Mouse (Mus musculus) liver, adult 2 months (tissue): ENCODE measurements around the gene Olfr313. TPM values are rescaled to one million over a fixed set of nuclear protein-coding genes. Genes with fewer than 3 reads are reported as not detected.
"Not testable (repeated sequence)": the region's sequence is repeated elsewhere in the genome, so short reads cannot be mapped to it uniquely, and the experiment has no call there.

Experiments
- DNase-seq: peaks from one replicate; pipeline ENCODE4 v3.0.0-alpha.2; 2011; ENCODE audit warnings: low read depth, low spot score; ENCODE audit errors: extremely low read depth
- H3K27ac ChIP-seq: fragments of 200-500 bp; replicated peaks from 2 replicates; pipeline ENCODE4 v1.5.1; 2012; ENCODE audit warnings: low read depth, mild to moderate bottlenecking, control low read depth, inconsistent platforms, low read length; ENCODE audit not compliant: insufficient read depth
- H3K27me3 ChIP-seq: fragments of 200-500 bp; 2 replicates; pipeline ENCODE4 v1.6.1; 2012; ENCODE audit warnings: mild to moderate bottlenecking, moderate library complexity, low read length, inconsistent platforms; ENCODE audit not compliant: control insufficient read depth, insufficient read depth
- H3K36me3 ChIP-seq: fragments of 200-500 bp; 2 replicates; pipeline ENCODE4 v1.6.1; 2012; ENCODE audit warnings: low read length, inconsistent platforms; ENCODE audit not compliant: control insufficient read depth, insufficient read depth
- H3K4me1 ChIP-seq: fragments of 200-500 bp; 2 replicates; pipeline ENCODE4 v1.6.1; 2011; ENCODE audit warnings: low read length; ENCODE audit not compliant: control insufficient read depth, insufficient read depth
- H3K4me3 ChIP-seq: fragments of 200-500 bp; 2 replicates; pipeline ENCODE4 v1.5.1; 2011; ENCODE audit warnings: low read depth, mild to moderate bottlenecking, control low read depth, low read length, moderate library complexity; ENCODE audit not compliant: insufficient read depth
- H3K79me2 ChIP-seq: fragments of 200-500 bp; 2 replicates; pipeline ENCODE4 v1.6.1; 2012; ENCODE audit warnings: inconsistent platforms, mild to moderate bottlenecking, low read length, moderate library complexity; ENCODE audit not compliant: control insufficient read depth, insufficient read depth
- H3K9ac ChIP-seq: fragments of 200-500 bp; 2 replicates; pipeline ENCODE4 v1.6.1; 2012; ENCODE audit warnings: low read depth, mild to moderate bottlenecking, control low read depth, inconsistent platforms, low read length
- CTCF ChIP-seq: fragments of 200-500 bp; IDR thresholded peaks from 2 replicates; pipeline ENCODE4 v1.5.1; 2011; ENCODE audit warnings: low read depth, low read length, control low read depth
- POLR2A ChIP-seq: fragments of 200-500 bp; IDR thresholded peaks from 2 replicates; pipeline ENCODE4 v1.6.1; 2011; ENCODE audit warnings: low read length, control low read depth; ENCODE audit not compliant: insufficient read depth; ENCODE audit errors: extremely low read depth
- WGBS: fragments of 180-500 bp; shearing (Covaris S2); methylation state at CpG from one replicate; pipeline ENCODE4 v1.1.7; 2018; 5-methylcytosine and 5-hydroxymethylcytosine counted together
- polyA plus RNA-seq: library from polyadenylated mRNA; depleted of rRNA; stranded (reverse); fragments of >200 nt; gene quantifications from 2 replicates; pipeline ENCODE4 v1.2.3, GENCODE M21; 2012
- total RNA-seq: library from RNA; depleted of rRNA; stranded (reverse); fragments of >200 nt; gene quantifications from 2 replicates; pipeline ENCODE4 v1.2.3, GENCODE M21; 2014

Olfr313 gene
- total and polyA plus RNA-seq, 2 experiments, result not detected

- H3K4me3 ChIP-seq, result no peak overlapping the region
- 70% methylated on average over 3 of the region's 3 CpGs for WGBS
- TF ChIP-seq POLR2A, result no peak
- TF ChIP-seq CTCF, result no peak
- no peaks in the 10 kb centered on the region for H3K36me3 ChIP-seq
- no peak for DNase-seq
- no peaks in the 10 kb centered on the region for H3K27me3 ChIP-seq
- no peak overlapping the region for H3K9ac ChIP-seq
- H3K4me1 ChIP-seq, result no peaks in the 10 kb centered on the region
- H3K79me2 ChIP-seq, result no peaks in the 10 kb centered on the region
- no peak overlapping the region for H3K27ac ChIP-seq
Measured at GRCm38 (mm10) chr11:58829764-58830163, 15.0 kb downstream of the Olfr313 start.

- not testable (repeated sequence) for H3K27ac ChIP-seq, H3K27me3 ChIP-seq, H3K4me3 ChIP-seq, DNase-seq, H3K79me2 ChIP-seq, H3K36me3 ChIP-seq, H3K4me1 ChIP-seq, H3K9ac ChIP-seq
- WGBS, result 47% methylated on average over 3 of the region's 3 CpGs
Measured at GRCm38 (mm10) chr11:58832541-58832940, 17.7 kb downstream of the Olfr313 start.

GRCm38 (mm10) chr11:58838951-58839350 lies 24.2 kb downstream of the Olfr313 start, which contains the start of gene Olfr311:
Gene Olfr311 (plus strand): TSS chr11:58839251.
- not testable (repeated sequence) for H3K4me3 ChIP-seq, H3K27ac ChIP-seq, H3K4me1 ChIP-seq, H3K9ac ChIP-seq, H3K79me2 ChIP-seq, H3K27me3 ChIP-seq, H3K36me3 ChIP-seq, DNase-seq

GRCm38 (mm10) chr11:58846919-58847461 lies 32.2 kb downstream of the Olfr313 start, which contains the start of gene Gm12258:
Gene Gm12258 (plus strand): TSS chr11:58847158.
- H3K36me3 ChIP-seq, result peaks cover 5% of the 10 kb centered on the region; the same call in 1 of the 2 replicates
- peak within 1 kb of the TSS; percentile 84 for H3K9ac ChIP-seq
- H3K27ac ChIP-seq, result peak within 1 kb of the TSS; percentile 52
- H3K4me3 ChIP-seq, result peak within 1 kb of the TSS; percentile 75
- H3K4me1 ChIP-seq, result peaks cover 2% of the 10 kb centered on the region; the same call in 1 of the 2 replicates
- under 1% methylated on average over 24 of the region's 24 CpGs for WGBS
- H3K79me2 ChIP-seq, result no peaks in the 10 kb centered on the region; the same call in 1 of the 2 replicates
- peak; percentile 97 for DNase-seq
- H3K27me3 ChIP-seq, result no peaks in the 10 kb centered on the region
- TF ChIP-seq CTCF (no peak), POLR2A (peak; percentile 44; the same call in 1 of the 2 replicates)

GRCm38 (mm10) chr11:58847636-58848035 lies 32.8 kb downstream of the Olfr313 start:
- peak overlapping the region; percentile 75; the same call in 1 of the 2 replicates for H3K4me3 ChIP-seq
- no peak for DNase-seq
- no peak overlapping the region for H3K27ac ChIP-seq
- H3K4me1 ChIP-seq, result peaks cover 2% of the 10 kb centered on the region; the same call in 1 of the 2 replicates
- no peak for TF ChIP-seq CTCF
- H3K27me3 ChIP-seq, result no peaks in the 10 kb centered on the region
- 42% methylated on average over 9 of the region's 9 CpGs for WGBS
- peak overlapping the region; percentile 18; the same call in 1 of the 2 replicates for H3K9ac ChIP-seq
- no peaks in the 10 kb centered on the region; the same call in 1 of the 2 replicates for H3K79me2 ChIP-seq
- H3K36me3 ChIP-seq, result peaks cover 5% of the 10 kb centered on the region; the same call in 1 of the 2 replicates

GRCm38 (mm10) chr11:58849731-58850130 lies 34.9 kb downstream of the Olfr313 start:
- no peak for DNase-seq
- H3K27me3 ChIP-seq, result no peaks in the 10 kb centered on the region
- no peaks in the 10 kb centered on the region; the same call in 1 of the 2 replicates for H3K79me2 ChIP-seq
- H3K36me3 ChIP-seq, result peaks cover 16% of the 10 kb centered on the region
- WGBS, result 71% methylated on average over 2 of the region's 2 CpGs
- no peak overlapping the region for H3K27ac ChIP-seq
- TF ChIP-seq CTCF, result no peak
- TF ChIP-seq POLR2A, result no peak
- peaks cover 2% of the 10 kb centered on the region; the same call in 1 of the 2 replicates for H3K4me1 ChIP-seq
- H3K4me3 ChIP-seq, result no peak overlapping the region
- no peak overlapping the region for H3K9ac ChIP-seq
